Mouse (Mus musculus): ENCODE measurements around the gene Isl2. TPM values are rescaled to one million over a fixed set of nuclear protein-coding genes. Genes with fewer than 3 reads are reported as not detected.

The Isl2 gene
- polyA plus RNA-seq, 1 experiment from 2014 or later = 2.1 TPM

DNA sequence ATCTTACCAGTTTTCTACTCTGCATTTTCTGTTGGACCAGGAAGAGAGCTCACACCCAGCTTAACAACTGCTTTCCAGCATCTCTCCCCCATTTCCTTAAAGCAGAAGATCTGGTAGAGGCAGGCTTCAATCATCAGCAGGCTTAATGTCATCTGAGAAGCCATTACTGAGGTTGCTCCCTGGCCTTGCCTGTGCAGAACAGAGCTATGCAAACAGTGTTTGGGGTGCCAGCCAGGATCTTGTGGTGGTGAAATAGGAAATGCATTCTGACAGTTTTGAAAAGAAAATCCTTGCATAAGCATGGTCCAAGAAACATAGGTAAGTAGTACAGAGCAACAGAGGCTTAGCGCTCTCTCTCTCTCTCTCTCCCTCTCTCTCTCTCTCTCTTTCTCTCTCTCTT is 22.5 kb downstream of the Isl2 start:
- no peak overlapping the region for H3K4me3 ChIP-seq (ENCODE audit: low read depth, low read length)
- no peaks in the 10 kb centered on the region for H3K27me3 ChIP-seq (replicated peaks; ENCODE audit: control insufficient read depth, insufficient read depth, low read length)
- DNase-seq (ENCODE audit: low spot score) (no peak), ATAC-seq (replicated peaks; ENCODE audit: low FRiP score) (no peak)
- no peak overlapping the region for H3K27ac ChIP-seq (ENCODE audit: low read depth, low read length)
- H3K4me2 ChIP-seq = no peak overlapping the region
- no peaks in the 10 kb centered on the region for H3K36me3 ChIP-seq (ENCODE audit: control insufficient read depth, insufficient read depth, low read length)
- H3K4me1 ChIP-seq (replicated peaks; ENCODE audit: control insufficient read depth, insufficient read depth, low read length) = peaks cover 3% of the 10 kb centered on the region; the same call in 1 of the 2 replicates
- H3K9ac ChIP-seq (ENCODE audit: low read depth, low read length) = no peak overlapping the region
- H3K9me3 ChIP-seq (ENCODE audit: control insufficient read depth, low read length) = no peaks in the 10 kb centered on the region
- 90% methylated on average over 1 of the region's 1 CpGs for WGBS

DNA sequence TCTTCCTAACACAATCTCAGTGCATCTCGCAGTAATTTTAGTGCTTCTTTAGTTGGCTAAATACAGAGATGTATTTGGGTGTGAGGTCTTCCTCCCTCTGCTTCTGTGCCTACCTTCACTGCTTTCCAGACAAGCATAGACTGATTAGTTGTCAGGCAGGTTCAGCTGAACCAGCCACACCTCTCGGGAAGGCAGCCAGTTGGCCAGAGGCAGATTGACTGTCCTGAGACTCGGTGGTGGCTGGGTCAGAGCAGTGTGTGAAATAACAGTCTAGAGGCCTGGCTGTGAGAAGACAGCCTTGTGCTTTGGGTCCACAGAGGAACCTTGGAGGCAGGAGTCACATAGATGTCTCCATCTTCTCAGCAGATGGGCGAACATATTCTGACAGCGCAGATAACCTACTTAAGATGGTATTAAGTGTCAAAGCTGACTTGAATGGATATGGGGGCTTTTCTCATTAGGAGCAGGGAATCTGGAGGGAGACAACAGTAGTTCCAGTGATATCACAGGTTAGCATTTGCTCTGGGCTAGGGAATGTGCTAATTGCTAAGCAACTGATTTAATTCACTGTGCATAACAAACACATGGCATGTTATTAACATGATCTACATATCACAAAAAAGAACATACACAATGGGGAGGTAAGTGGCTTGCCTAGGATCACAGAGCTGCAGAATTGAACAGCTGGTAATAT is 30.1 kb downstream of the Isl2 start:
- Histone ChIP-seq H3K27ac (ENCODE audit: low read depth, low read length) (no peak overlapping the region), H3K4me1 (replicated peaks; ENCODE audit: control insufficient read depth, insufficient read depth, low read length) (no peaks in the 10 kb centered on the region), H3K9me3 (ENCODE audit: control insufficient read depth, low read length) (no peaks in the 10 kb centered on the region), H3K9ac (ENCODE audit: low read depth, low read length) (no peak overlapping the region), H3K4me3 (ENCODE audit: low read depth, low read length) (no peak overlapping the region), H3K4me2 (no peak overlapping the region), H3K36me3 (ENCODE audit: control insufficient read depth, insufficient read depth, low read length) (no peaks in the 10 kb centered on the region), H3K27me3 (replicated peaks; ENCODE audit: control insufficient read depth, insufficient read depth, low read length) (no peaks in the 10 kb centered on the region)
- 61% methylated on average over 5 of the region's 5 CpGs for WGBS
- ATAC-seq (replicated peaks; ENCODE audit: low FRiP score) (no peak), DNase-seq (ENCODE audit: low spot score) (no peak)

DNA sequence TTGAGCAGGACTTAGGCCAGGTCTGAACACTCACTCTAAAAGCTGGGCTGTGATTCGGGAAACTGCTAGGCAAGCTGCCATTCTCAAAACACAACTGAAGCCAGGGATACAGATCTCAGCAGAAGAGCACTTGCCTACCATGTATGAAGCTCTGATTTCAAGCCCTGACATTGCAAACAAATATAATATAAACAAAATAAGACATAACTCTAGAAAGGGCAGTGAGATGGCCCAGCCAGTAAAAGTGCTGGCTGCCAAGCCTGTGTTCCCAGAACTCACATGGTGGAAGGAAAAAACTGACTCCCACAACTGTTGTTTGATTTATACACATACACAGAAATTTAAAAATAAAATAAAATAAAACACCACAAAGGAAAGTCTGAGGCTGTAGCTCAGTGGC is 32.6 kb downstream of the Isl2 start:
- H3K9ac ChIP-seq (ENCODE audit: low read depth, low read length) = no peak overlapping the region
- ATAC-seq (replicated peaks; ENCODE audit: low FRiP score) (no peak), DNase-seq (ENCODE audit: low spot score) (no peak)
- H3K4me3 ChIP-seq (ENCODE audit: low read depth, low read length) = no peak overlapping the region
- H3K36me3 ChIP-seq (ENCODE audit: control insufficient read depth, insufficient read depth, low read length) = no peaks in the 10 kb centered on the region
- H3K9me3 ChIP-seq (ENCODE audit: control insufficient read depth, low read length) = no peaks in the 10 kb centered on the region
- H3K27ac ChIP-seq (ENCODE audit: low read depth, low read length) = no peak overlapping the region
- H3K27me3 ChIP-seq (replicated peaks; ENCODE audit: control insufficient read depth, insufficient read depth, low read length) = no peaks in the 10 kb centered on the region
- H3K4me1 ChIP-seq (replicated peaks; ENCODE audit: control insufficient read depth, insufficient read depth, low read length) = no peaks in the 10 kb centered on the region
- no peak overlapping the region for H3K4me2 ChIP-seq
- 90% methylated on average over 1 of the region's 1 CpGs for WGBS

DNA sequence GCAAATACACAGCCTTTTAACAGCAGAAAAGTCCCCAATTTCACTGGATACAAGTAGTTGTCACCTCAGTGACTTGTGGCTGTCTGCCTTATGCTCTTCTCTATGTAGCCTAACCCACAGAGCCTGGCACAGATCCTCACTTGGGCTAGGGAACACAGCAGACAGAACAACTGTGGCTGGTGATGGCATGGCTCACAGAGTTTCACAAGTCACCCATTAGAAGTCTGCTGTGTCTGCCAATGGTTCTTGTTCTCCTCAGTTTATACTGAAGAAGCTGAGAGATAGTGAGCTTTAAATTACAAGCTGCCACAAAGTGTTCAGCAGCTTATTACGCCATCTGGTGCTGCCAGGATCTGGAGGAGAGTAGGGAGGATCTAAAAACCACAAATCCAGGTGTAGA is 38.1 kb downstream of the Isl2 start:
- Histone ChIP-seq H3K4me1 (replicated peaks; ENCODE audit: control insufficient read depth, insufficient read depth, low read length) (no peaks in the 10 kb centered on the region; the same call in 1 of the 2 replicates), H3K9ac (ENCODE audit: low read depth, low read length) (no peak overlapping the region), H3K36me3 (ENCODE audit: control insufficient read depth, insufficient read depth, low read length) (no peaks in the 10 kb centered on the region), H3K4me3 (ENCODE audit: low read depth, low read length) (no peak overlapping the region), H3K9me3 (ENCODE audit: control insufficient read depth, low read length) (no peaks in the 10 kb centered on the region), H3K27ac (ENCODE audit: low read depth, low read length) (no peak overlapping the region), H3K27me3 (replicated peaks; ENCODE audit: control insufficient read depth, insufficient read depth, low read length) (no peaks in the 10 kb centered on the region), H3K4me2 (no peak overlapping the region)
- WGBS = 66% methylated on average over 1 of the region's 1 CpGs
- ATAC-seq (replicated peaks; ENCODE audit: low FRiP score) = no peak
- no peak for DNase-seq (ENCODE audit: low spot score)

DNA sequence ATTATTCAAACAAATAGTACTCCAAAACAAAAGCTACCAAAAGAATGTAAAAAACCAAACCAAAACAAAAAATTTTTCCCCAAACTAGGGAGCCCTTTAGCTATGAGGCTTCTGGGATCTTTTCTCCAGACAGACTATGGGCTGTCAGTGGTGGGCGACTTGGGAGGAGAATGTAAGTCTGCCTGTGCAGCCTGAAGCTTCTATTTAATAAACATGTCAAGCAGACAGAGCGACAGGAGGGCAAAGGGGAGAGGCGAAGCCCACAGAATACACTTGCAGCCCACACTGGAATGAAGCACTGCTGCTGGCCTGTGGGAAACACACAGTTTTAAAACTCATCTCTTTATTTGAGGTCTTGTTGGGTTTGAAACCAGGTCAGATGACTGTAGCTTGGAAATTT is 42.9 kb downstream of the Isl2 start:
- no peak for ATAC-seq (replicated peaks; ENCODE audit: low FRiP score)
- DNase-seq (ENCODE audit: low spot score) = no peak
- H3K27me3 ChIP-seq (replicated peaks; ENCODE audit: control insufficient read depth, insufficient read depth, low read length) = no peaks in the 10 kb centered on the region
- no peaks in the 10 kb centered on the region for H3K9me3 ChIP-seq (ENCODE audit: control insufficient read depth, low read length)
- no peaks in the 10 kb centered on the region for H3K36me3 ChIP-seq (ENCODE audit: control insufficient read depth, insufficient read depth, low read length)
- no peak overlapping the region for H3K4me3 ChIP-seq (ENCODE audit: low read depth, low read length)
- 53% methylated on average over 3 of the region's 3 CpGs for WGBS
- H3K27ac ChIP-seq (ENCODE audit: low read depth, low read length) = no peak overlapping the region
- no peak overlapping the region for H3K9ac ChIP-seq (ENCODE audit: low read depth, low read length)
- no peaks in the 10 kb centered on the region; the same call in 1 of the 2 replicates for H3K4me1 ChIP-seq (replicated peaks; ENCODE audit: control insufficient read depth, insufficient read depth, low read length)
- no peak overlapping the region for H3K4me2 ChIP-seq

DNA sequence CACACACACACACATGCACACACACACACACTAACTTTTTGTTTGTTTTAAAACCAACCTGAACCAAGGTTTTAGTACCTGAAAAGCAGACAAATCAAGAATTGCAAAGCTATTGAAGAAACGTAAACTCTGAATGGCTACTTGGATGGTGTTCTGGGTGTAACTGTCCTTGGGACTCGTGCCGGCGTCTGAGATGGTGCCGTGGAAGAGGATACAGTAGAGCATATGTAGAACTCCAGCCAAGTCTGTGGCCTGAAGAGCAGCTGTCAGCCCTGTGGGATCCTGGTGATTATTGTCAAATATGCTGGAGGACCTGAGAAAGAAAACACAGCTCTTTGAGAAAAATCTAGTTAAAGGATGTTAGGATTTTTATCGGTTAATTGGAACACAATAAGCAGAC is 47.7 kb downstream of the Isl2 start:
- no peak overlapping the region for H3K9ac ChIP-seq (ENCODE audit: low read depth, low read length)
- H3K4me2 ChIP-seq = no peak overlapping the region
- H3K9me3 ChIP-seq (ENCODE audit: control insufficient read depth, low read length) = no peaks in the 10 kb centered on the region
- WGBS = 91% methylated on average over 6 of the region's 6 CpGs
- ATAC-seq (replicated peaks; ENCODE audit: low FRiP score) (no peak), DNase-seq (ENCODE audit: low spot score) (no peak)
- H3K36me3 ChIP-seq (ENCODE audit: control insufficient read depth, insufficient read depth, low read length) = no peaks in the 10 kb centered on the region
- no peaks in the 10 kb centered on the region; the same call in 1 of the 2 replicates for H3K4me1 ChIP-seq (replicated peaks; ENCODE audit: control insufficient read depth, insufficient read depth, low read length)
- H3K27me3 ChIP-seq (replicated peaks; ENCODE audit: control insufficient read depth, insufficient read depth, low read length) = no peaks in the 10 kb centered on the region
- no peak overlapping the region for H3K4me3 ChIP-seq (ENCODE audit: low read depth, low read length)
- H3K27ac ChIP-seq (ENCODE audit: low read depth, low read length) = no peak overlapping the region

Other genes starting within 250 kb of the Isl2 start
- gene Nrg4, start 211.8 kb upstream of the Isl2 start, polyA plus RNA-seq (2014; fragmentation: Nextera tagmentation; extraction: Ambion mirVana) = 1.1 TPM in 2 replicates
- 0.09 TPM in 1 of 2 replicates, not detected in the other for gene Tmem266, start 211.8 kb upstream of the Isl2 start, polyA plus RNA-seq (2014; fragmentation: Nextera tagmentation; extraction: Ambion mirVana)
- gene Etfa, start 26.4 kb upstream of the Isl2 start, polyA plus RNA-seq (2014; fragmentation: Nextera tagmentation; extraction: Ambion mirVana) = 195 and 217 TPM in 2 replicates

All from liver, embryonic 11.5 days (tissue).